Mouse (Mus musculus) heart, adult 8-10 months (tissue): ENCODE data around the gene Mrpl19. TPM values are rescaled to one million over a fixed set of nuclear protein-coding genes. Genes with fewer than 3 reads are reported as not detected.

Experiments used
- DNase-seq: peaks from one replicate; pipeline ENCODE4 v3.0.0; 2022; ENCODE audit warnings: low spot score
- total RNA-seq, 4 experiments: library from RNA; stranded (reverse); gene quantifications; 2 replicates each; pipeline ENCODE4 v1.2.4; 2022

Mrpl19 gene
- total RNA-seq, 4 experiments from 2014 or later = 37.6 to 46.0 (median 41.4) TPM

- no peak for DNase-seq
Observed at GRCm38 (mm10) chr6:81929402-81929801, 36.4 kb downstream of the Mrpl19 start.

DNA sequence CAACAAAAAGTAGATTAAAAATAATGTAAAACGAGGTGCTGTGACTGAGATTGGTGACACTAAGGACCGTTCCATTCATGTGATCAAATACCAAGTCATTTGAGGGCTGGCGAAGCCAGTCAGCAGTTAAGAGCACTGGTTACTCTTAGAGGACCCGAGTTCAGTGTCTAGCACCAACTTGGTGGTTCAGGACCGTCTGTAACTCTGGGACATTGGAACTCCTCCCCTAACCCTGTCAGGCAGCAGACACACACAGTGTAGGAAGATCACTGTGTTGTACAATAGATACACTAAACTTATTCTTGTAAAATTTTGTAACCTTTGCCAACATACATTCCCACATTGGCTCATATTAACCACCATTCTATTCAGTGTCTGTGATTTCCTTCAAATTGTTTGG, 41.5 kb downstream of the Mrpl19 start:
- no peak for DNase-seq

DNA sequence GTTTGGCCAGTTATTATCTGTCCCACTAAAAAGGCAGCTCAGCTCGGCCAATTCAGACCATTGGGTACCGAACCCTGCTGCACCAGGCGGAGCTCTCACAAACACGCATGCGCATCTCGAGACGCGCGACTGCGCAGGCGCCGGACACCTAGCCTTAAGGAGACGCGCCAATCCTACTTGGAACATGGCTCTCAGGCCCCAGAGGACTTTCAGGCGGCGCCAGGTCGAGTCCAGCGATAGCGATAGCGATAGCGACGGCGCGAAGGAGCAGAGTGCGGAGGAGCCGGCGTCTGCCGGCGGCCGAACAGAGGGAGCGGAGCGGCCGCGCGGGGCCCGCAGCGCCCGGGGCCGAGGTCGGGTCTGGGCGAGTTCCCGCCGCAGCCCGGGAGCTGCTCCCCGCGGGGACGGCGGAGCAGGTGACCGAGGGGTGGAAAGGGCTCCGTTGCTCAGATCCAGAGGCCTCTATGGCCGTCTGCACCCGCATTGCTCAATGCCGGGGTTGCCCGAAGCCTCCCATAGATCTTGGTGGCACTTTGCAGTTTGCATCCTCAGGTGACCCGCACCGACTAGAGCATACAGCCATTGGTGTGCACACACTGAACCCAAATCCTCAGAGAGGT, 42.1 kb downstream of the Mrpl19 start, which contains the start of gene Gcfc2:
Gene Gcfc2, plus strand, starts transcription at position 147 of the 620 bp plus-strand sequence.
- DNase-seq = peak; percentile 95

DNA sequence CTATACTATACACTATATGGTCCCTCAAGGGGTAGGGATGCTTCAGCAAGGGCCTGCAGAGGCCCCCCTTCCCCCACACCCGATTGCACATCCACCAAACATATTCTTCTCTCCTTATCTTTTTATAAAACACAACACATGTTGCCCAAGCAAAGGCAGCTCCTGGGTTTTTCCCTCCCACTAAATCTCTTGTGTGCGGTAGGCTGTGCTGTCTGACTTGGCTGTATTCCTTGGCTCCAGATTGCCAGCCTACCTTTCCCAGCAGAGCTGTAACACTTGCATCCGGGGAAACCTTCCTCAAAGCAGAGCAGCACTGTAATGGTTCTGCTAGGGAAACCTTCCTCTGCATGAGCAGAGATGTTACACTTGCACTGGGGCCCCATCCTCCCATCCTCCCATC, 53.6 kb downstream of the Mrpl19 start:
- DNase-seq = no peak

DNA sequence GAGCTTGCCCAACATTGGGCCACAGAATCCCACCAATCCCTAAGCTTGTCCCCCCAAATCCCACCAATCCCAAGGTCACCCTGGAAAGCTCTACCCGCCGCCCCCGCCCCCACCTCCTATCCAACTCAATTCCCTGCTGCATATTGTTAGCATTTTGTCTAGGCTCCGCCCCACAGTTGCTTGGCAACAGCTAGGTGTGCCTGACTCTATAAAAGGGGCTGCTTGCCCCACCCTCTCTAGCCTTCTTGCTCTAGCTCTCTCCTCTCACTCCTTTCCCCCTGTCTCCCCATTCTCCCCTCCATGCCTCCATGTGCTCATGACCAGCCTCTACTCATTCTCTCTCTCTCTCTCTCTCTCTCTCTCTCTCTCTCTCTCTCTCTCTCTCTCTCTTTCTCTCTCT, 54.0 kb downstream of the Mrpl19 start:
- no peak for DNase-seq

DNA sequence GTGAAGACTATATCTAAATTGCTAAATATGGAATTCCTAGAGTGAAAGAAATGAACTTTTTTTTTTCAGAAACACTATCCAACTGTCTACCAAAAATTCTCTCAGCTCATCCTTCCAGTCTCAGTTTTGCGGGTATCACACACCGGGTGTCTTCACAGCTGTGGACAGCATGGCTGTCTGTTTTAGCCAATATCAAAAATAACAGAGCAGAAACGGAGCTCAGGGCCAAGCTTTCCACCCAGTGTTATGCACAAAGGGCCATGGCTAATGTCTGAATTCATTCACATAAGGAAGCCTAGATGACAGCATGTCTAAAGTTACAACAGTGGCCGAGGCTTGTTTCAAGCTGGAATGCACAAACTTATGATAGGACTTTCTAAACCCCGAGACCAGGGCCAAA, 54.5 kb downstream of the Mrpl19 start:
- no peak for DNase-seq

DNA sequence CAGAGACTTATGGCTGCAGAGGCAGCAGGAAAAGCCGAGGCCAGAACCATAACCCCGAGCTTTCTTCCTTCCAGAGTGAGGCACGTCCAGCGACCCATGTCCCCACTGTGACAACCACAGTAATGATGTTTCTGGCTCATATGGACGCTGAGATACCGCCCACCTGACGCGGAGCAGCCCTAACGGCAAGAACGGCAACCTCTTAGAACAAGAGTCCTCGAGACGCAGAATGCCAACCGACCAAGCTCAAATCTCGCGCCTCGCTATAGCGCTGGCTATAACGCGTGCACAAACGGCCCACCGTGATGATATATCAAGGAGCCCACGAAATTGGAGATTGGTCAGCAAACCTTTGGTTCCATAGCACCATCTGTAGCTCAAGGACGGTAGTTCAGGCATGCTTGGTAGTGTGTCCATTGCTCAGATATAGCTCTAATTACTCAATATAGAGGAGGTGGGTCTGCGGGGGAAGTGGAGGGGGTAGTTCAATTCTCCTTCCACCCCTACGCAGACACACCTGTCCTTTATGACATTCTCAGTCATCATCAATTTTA, 55.4 kb downstream of the Mrpl19 start:
- DNase-seq = no peak

Other genes with a start within 250 kb of the Mrpl19 start
- 1 to 10 TPM; 2.3 to 4.6 (median 3.2) TPM for gene Gcfc2, start 42.3 kb downstream of the Mrpl19 start, total RNA-seq
- 1 to 10 TPM; 1.5 to 2.2 (median 1.6) TPM for gene Eva1a, start 75.1 kb upstream of the Mrpl19 start, total RNA-seq